8 mouse cellular contexts compared by ENCODE assay signal in the genomic region with DNA sequence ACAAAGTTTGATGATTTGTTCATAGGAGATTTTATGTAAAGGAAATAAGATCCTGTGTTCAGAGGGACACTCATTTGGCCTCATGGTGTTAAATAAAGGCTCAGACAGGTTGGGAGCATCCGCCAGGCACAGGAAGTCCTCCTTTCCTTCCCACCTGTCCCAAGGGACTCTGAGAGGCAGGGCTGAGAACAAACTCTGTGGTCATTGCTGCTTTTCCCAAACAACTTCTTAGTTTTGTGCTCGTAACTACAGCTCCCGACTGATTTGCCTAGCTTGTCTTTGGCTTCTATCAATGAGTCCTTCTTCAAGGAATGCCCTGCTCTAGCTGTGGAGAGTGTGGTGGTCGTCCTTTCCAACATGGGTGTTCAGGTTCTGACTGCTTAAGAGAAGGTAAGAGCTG. TPM values are rescaled to one million over a fixed set of nuclear protein-coding genes. Genes with fewer than 3 reads are reported as not detected.
DNase-seq lines count a peak whose midpoint lies in the region; ATAC-seq and TF ChIP-seq lines count a peak whose summit lies in the region.
"Had no signal": no experiment of that assay in that cellular context is flagged by ENCODE, and none has a peak within 500 bp of the region (broad histone marks: within the 10 kb centered on the region; RNA-seq: fewer than 3 reads in every experiment).

No protein-coding gene starts in this region.

- no peaks in the 10 kb centered on the region for H3K36me3 ChIP-seq in midbrain, postnatal 0 days (ENCODE audit: insufficient read depth, low read length)
- no peaks in the 10 kb centered on the region for H3K36me3 ChIP-seq in midbrain, embryonic 16.5 days (ENCODE audit: control insufficient read depth, insufficient read depth, low read length)
- no peaks in the 10 kb centered on the region for H3K36me3 ChIP-seq in hindbrain, embryonic 14.5 days (replicated peaks; ENCODE audit: control insufficient read depth, insufficient read depth)
- H3K36me3 ChIP-seq in thymus, adult 2 months (ENCODE audit: control insufficient read depth, insufficient read depth, low read length): no peaks in the 10 kb centered on the region

- H3K4me1 ChIP-seq in midbrain, postnatal 0 days (ENCODE audit: insufficient read depth, low read length): peaks cover 5% of the 10 kb centered on the region; the same call in 1 of the 2 replicates
- H3K4me1 ChIP-seq in midbrain, embryonic 16.5 days (ENCODE audit: control insufficient read depth, insufficient read depth, low read length): peaks cover 7% of the 10 kb centered on the region
- peaks cover 9% of the 10 kb centered on the region for H3K4me1 ChIP-seq in hindbrain, embryonic 14.5 days (replicated peaks; ENCODE audit: control insufficient read depth, insufficient read depth, low read length)
- peaks cover 13% of the 10 kb centered on the region for H3K4me1 ChIP-seq in thymus, adult 2 months (replicated peaks; ENCODE audit: control insufficient read depth, insufficient read depth, low read length)

- no peak overlapping the region for H3K9ac ChIP-seq in midbrain, postnatal 0 days (replicated peaks; ENCODE audit: low read length, poor library complexity, severe bottlenecking)
- no peak overlapping the region for H3K9ac ChIP-seq in midbrain, embryonic 16.5 days (ENCODE audit: low read depth, low read length)
- no peak overlapping the region for H3K9ac ChIP-seq in hindbrain, embryonic 14.5 days

- no peak for DNase-seq in midbrain, postnatal 0 days (ENCODE audit: low spot score)
- peak; percentile 23 to 37 for DNase-seq in heart, adult 9 months (ENCODE audit: low spot score in 2 of 2)
- no peak for DNase-seq in hindbrain, embryonic 14.5 days (ENCODE audit: low spot score)
- DNase-seq in thymus, adult 2 months: no peak
- no peak for DNase-seq in urinary bladder, postnatal 36 days (ENCODE audit: low spot score in 2 of 2)
- DNase-seq in urinary bladder, postnatal 4 days (ENCODE audit: low spot score in 2 of 2): no peak
- DNase-seq: kidney, adult 2 months had no signal

- H3K27me3 ChIP-seq in midbrain, postnatal 0 days (ENCODE audit: insufficient read depth, low read length): no peaks in the 10 kb centered on the region
- no peaks in the 10 kb centered on the region for H3K27me3 ChIP-seq in midbrain, embryonic 16.5 days (ENCODE audit: control insufficient read depth, insufficient read depth, low read depth, low read length)
- H3K27me3 ChIP-seq in hindbrain, embryonic 14.5 days (ENCODE audit: control insufficient read depth, insufficient read depth, low read length): no peaks in the 10 kb centered on the region
- no peaks in the 10 kb centered on the region for H3K27me3 ChIP-seq in thymus, adult 2 months (ENCODE audit: control insufficient read depth, insufficient read depth, low read length)

- H3K27ac ChIP-seq in midbrain, postnatal 0 days (ENCODE audit: low read depth, low read length): no peak overlapping the region
- no peak overlapping the region for H3K27ac ChIP-seq in midbrain, embryonic 16.5 days (ENCODE audit: low read length)
- H3K27ac ChIP-seq in hindbrain, embryonic 14.5 days: no peak overlapping the region
- no peak overlapping the region for H3K27ac ChIP-seq in thymus, adult 2 months (ENCODE audit: control insufficient read depth, insufficient read depth, low read length)

- TF ChIP-seq POLR2A in thymus, adult 2 months (IDR thresholded peaks at IDR 0.05; ENCODE audit: control insufficient read depth, extremely low read depth, insufficient read depth, low read length, poor library complexity): no peak

- peak overlapping the region; percentile 77; the same call in 1 of the 2 replicates for H3K4me2 ChIP-seq in midbrain, postnatal 0 days (ENCODE audit: low read depth, low read length, poor library complexity, severe bottlenecking)
- no peak overlapping the region for H3K4me2 ChIP-seq in midbrain, embryonic 16.5 days (ENCODE audit: low read length)
- peak overlapping the region; percentile 93 for H3K4me2 ChIP-seq in hindbrain, embryonic 14.5 days (replicated peaks)

- H3K9me3 ChIP-seq in midbrain, postnatal 0 days (ENCODE audit: low read length): no peaks in the 10 kb centered on the region
- H3K9me3 ChIP-seq in midbrain, embryonic 16.5 days (replicated peaks; ENCODE audit: control insufficient read depth, low read length, poor library complexity, severe bottlenecking): no peaks in the 10 kb centered on the region
- H3K9me3 ChIP-seq in hindbrain, embryonic 14.5 days (ENCODE audit: control insufficient read depth, low read length): no peaks in the 10 kb centered on the region

- ATAC-seq in midbrain, postnatal 0 days (ENCODE audit: low FRiP score): no peak
- ATAC-seq in midbrain, embryonic 16.5 days: no peak
- ATAC-seq in hindbrain, embryonic 14.5 days (ENCODE audit: low FRiP score): no peak

- whole genome bisulfite sequencing in midbrain, postnatal 0 days: 86% methylated on average over 4 of the region's 4 CpGs
- WGBS in midbrain, embryonic 16.5 days: 88% methylated on average over 4 of the region's 4 CpGs
- 85% methylated on average over 4 of the region's 4 CpGs for WGBS in hindbrain, embryonic 14.5 days
- 91% methylated on average over 4 of the region's 4 CpGs for WGBS in thymus, adult 2 months

- no peak for TF ChIP-seq CTCF in midbrain, postnatal 0 days (IDR thresholded peaks at IDR 0.05)
- TF ChIP-seq CTCF in thymus, adult 2 months (IDR thresholded peaks at IDR 0.05; ENCODE audit: borderline replicate concordance, control insufficient read depth, extremely low read depth, insufficient read depth, low read length, poor library complexity): no peak

- no peak overlapping the region for H3K4me3 ChIP-seq in midbrain, postnatal 0 days (ENCODE audit: low read depth, low read length)
- no peak overlapping the region for H3K4me3 ChIP-seq in midbrain, embryonic 16.5 days (ENCODE audit: low read depth, low read length)
- no peak overlapping the region for H3K4me3 ChIP-seq in hindbrain, embryonic 14.5 days (replicated peaks; ENCODE audit: low read length)
- no peak overlapping the region for H3K4me3 ChIP-seq in thymus, adult 2 months (ENCODE audit: control insufficient read depth, insufficient read depth, low read length)

RNA-seq across cellular contexts. Expression of a gene that starts 18.1 kb away (rescaled TPM):
- total RNA-seq in midbrain, postnatal 0 days (2014; rRNA removed): 10.6 and 11.3 TPM in 2 replicates
- polyA plus RNA-seq in midbrain, postnatal 0 days (2015; fragmentation: Nextera tagmentation; extraction: Ambion mirVana): 7.0 and 8.2 TPM in 2 replicates
- 7.1 and 7.6 TPM in 2 replicates for polyA plus RNA-seq in midbrain, embryonic 16.5 days (2015; fragmentation: Nextera tagmentation; extraction: Ambion mirVana)
- 11.1 and 11.7 TPM in 2 replicates for polyA plus RNA-seq in hindbrain, embryonic 14.5 days (2014; fragmentation: Nextera tagmentation; extraction: Ambion mirVana)
- 15.7 and 21.6 TPM in 2 replicates for polyA plus RNA-seq in thymus, adult 2 months (2012; rRNA removed)

RNA-seq across cellular contexts. Expression of a gene that starts 18.3 kb away (rescaled TPM):
- 17.5 and 37.1 TPM in 2 replicates for total RNA-seq in midbrain, postnatal 0 days (2014; rRNA removed)
- polyA plus RNA-seq in midbrain, postnatal 0 days (2015; fragmentation: Nextera tagmentation; extraction: Ambion mirVana): 14.7 and 15.0 TPM in 2 replicates
- 17.3 TPM in 2 replicates for polyA plus RNA-seq in midbrain, embryonic 16.5 days (2015; fragmentation: Nextera tagmentation; extraction: Ambion mirVana)
- 14.3 and 14.4 TPM in 2 replicates for polyA plus RNA-seq in hindbrain, embryonic 14.5 days (2014; fragmentation: Nextera tagmentation; extraction: Ambion mirVana)
- polyA plus RNA-seq in thymus, adult 2 months (2012; rRNA removed): 2.1 and 2.4 TPM in 2 replicates

Comparison
In these comparisons a context has a peak if more than half of its experiments do, and no peak if none do; other contexts are left out.
1. DNase-seq: peak in heart, adult 9 months (2 of 2); none in midbrain, postnatal 0 days (single experiment), hindbrain, embryonic 14.5 days (single experiment), thymus, adult 2 months (single experiment), urinary bladder, postnatal 36 days (0 of 2) and urinary bladder, postnatal 4 days (0 of 2).